Mouse (Mus musculus) kidney, adult 18-20 months (tissue): ENCODE results near the gene Cbx3.

Experiments used
- DNase-seq: peaks from one replicate; pipeline ENCODE4 v3.0.0; 2021

Cbx3 gene

GRCm38 (mm10) chr6:51525001-51525400 is 54.8 kb downstream of the Cbx3 start:
- DNase-seq: no peak

GRCm38 (mm10) chr6:51529457-51529856 is 59.3 kb downstream of the Cbx3 start:
- DNase-seq: no peak
